Mouse (Mus musculus): Measurements from ENCODE around the gene Gtsf1l.
"Not testable (repeated sequence)": the region's sequence is repeated elsewhere in the genome, so short reads cannot be mapped to it uniquely, and the experiment has no call there.

Gene Gtsf1l

DNA sequence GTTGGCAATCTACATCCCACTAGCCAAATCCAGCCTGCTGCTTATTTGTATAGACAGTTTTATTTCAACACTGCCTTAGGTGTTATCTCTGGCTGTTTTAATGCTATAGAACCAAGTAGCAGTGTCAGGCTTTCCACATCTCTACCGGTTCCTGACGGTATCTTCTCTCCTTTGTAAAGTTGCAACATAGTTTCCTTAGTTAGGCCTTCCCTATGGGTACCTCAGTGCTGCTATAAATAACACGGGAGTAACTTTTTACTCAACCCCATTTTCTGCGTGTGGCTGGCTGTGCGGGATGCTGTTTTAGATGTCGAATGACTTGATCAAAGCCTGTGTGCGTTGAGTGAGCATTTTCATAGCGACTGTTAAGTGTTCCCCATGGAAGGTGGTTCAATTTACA, 1.1 kb downstream of the Gtsf1l start:
- DNase-seq (ENCODE audit: low spot score): no peak

DNA sequence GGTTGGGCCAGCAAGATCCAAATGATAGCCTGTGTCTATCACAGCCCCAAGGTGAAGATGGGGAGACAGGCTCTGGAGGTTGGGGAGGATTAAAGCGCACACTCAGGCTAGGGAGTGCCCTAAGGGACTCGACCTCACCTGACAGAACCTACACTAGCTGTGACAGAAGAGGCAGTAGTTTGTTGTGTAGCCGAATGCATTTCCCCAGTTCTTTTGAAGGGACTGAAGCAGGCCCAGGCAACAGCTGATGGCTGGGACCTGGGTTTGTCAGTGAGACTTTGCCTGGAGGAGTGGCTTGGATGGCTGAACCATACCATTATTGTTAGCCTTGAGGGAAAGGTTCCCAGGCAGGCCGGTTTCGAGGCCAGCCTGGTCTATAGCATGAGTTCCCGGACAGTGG, 2.6 kb downstream of the Gtsf1l start:
- DNase-seq (ENCODE audit: low spot score): no peak

DNA sequence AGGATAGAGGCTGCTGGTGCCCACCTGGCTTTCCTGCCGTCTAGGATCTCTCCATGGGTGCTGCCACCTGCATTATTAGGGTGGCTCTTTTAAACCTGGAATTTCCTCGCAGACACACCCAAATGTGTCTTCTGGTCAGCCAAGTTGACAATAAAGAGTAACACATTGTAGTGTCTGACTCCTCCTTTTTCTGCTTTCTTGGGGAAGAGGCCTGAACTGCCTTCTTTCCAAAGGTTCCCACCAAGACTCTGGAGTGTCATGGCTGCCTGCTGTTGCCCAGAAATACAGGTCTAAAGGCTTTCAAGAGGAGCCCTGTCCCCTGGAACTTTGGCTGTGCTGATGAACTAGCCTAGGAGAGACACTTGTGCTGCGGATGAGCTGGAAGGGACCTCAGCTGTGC, 3.1 kb downstream of the Gtsf1l start:
- no peak for DNase-seq (ENCODE audit: low spot score)

DNA sequence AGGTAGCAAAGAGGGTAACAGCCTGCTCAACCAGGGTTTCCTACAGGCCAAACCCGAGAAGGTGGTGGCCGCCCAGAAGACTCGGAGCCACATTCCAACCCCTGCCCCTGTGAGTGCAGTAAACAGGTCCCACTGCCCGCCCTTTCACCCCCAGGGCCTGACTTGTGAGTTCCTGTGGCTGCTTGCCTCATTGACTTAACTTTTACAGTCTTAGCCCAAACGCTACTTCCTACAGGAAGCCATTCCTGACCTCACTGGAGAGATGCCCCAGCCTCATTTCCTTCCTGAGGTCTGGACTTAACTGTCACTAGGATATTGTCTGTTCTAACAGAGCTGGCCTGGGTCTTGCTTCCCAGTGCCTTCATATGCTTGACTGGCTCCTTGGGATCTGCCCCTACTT, 5.1 kb downstream of the Gtsf1l start:
- no peak for DNase-seq (ENCODE audit: low spot score)

DNA sequence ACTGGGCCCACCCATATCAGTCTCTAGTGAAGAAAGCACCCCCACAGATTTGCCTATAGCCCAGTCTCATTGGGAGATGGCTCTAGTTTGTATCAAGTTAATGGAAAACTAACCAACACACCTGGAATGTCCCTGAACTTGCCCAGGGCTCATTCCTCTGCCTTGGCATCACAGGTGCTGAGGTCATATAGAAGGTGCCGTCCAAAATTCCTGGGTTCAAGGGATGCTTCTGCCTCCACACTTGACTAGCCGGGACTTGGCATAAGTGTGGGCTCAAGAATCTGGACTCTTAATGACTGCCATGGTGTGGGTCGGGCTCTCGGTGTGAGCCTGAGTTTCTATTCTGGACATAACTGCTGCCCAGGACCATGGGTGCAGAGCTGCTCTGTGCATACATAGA, 8.6 kb downstream of the Gtsf1l start:
- no peak for DNase-seq (ENCODE audit: low spot score)

DNA sequence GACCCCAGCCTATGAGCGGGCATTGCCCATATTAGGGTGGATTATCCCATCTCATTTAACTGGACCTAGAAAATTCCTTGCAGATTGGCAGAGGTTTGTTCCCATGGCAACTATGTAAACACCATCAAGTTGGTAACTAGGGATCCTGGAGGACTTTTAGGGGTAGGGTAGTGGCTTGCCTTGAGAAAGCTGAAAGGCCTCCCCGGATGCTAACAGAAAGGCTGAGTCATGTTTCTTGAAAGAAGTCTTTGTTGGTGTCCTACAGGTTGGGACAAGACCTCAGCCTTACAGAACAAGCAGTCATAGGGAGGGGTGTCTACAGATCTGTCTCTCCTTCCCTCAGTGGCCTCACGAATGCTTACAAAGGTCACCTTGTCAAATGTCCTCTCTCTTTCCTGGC, 12.4 kb downstream of the Gtsf1l start:
- no peak for DNase-seq (ENCODE audit: low spot score)

DNA sequence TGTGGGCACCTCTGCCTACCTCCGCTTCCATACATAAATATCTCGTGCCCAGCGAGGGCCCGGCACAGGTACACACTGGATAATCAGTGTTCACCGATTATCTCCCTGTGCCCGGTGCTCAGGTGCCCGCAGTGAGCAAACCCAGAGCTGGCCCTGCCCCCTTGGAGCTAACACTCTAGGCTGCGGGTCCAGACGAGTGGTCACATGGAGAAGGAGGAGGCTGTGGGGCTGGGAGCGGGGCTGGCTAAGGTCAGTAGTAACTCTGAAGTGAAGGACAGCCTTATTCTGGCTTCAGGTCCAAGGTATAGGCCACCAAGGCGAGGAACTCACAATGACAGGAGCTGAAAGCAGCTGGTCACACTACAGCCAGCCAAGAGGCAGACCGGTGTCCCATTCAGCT, 12.8 kb downstream of the Gtsf1l start:
- DNase-seq (ENCODE audit: low spot score): no peak

DNA sequence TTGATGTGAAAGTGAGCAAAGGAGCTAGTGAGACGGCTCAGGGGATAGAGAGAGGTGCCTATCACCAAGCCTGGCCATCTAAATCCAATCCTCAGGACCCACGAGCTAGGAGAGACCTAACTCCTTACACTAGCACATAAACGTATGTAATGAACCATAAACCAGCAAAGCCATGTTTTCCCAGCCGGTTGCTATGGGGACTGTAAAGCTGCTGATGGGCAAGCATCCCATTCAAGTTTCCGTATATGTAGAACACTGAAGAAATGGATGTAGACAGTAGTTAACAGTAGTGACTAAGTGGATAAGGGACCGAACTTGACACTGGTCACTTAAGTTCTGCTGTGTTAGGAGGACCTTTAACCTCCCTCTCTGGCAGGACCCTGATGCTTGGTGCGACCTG, 13.6 kb downstream of the Gtsf1l start:
- no peak for DNase-seq (ENCODE audit: low spot score)

DNA sequence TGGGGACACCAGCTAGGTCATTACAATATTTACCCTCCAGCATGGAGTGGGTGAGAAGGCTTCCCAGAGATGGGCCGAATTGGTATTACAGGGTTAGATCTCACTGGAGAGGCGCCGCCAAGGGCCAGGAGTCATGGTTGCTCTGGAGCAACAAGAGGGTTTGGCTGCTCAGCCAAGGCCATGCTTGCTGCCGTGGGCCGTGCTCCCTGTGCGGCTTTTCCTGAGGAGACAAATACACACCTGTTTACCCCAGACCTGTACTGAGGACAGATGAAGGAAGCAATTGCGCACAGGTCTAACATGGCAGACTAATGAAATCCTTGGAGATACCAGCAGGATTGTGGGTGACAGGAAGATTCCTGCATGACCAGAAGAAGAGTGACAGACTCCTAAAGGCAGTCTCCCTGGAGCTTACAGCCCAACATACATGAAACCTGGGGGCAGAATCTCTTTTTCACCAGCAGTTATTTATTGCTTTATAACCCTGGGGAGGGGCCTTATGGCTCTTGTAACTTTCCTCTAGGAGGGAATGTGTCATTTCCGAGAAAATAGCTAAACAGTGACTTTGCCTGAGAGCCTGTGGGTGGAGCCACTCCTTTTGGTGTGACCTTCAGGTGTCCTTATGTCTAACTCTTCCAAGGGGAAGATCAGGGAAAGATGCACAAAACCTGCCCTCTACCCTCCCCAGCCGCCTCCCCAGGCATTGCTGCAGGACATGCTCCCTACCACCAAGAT, 14.5 kb downstream of the Gtsf1l start:
- DNase-seq (ENCODE audit: low spot score): peak; percentile 66

DNA sequence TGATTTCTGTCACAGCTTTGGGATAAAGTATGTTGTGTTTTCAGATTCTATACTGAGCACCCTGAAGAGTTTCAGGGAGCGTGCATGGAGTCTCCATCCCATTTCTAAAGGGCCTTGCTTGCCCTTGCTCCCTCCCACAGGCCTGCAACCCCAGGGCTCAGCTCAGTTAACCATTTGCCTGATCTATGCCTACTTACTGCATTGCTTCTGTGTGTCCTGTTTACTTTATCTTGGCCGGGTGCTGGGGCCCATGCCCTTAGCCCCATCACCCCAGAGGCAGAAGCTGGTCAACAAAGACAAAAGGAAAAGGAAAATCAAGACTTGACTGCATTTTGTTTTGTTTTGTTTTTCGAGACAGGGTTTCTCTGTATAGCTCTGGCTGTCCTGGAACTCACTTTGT, 16.1 kb downstream of the Gtsf1l start:
- DNase-seq (ENCODE audit: low spot score): peak; percentile 39

DNA sequence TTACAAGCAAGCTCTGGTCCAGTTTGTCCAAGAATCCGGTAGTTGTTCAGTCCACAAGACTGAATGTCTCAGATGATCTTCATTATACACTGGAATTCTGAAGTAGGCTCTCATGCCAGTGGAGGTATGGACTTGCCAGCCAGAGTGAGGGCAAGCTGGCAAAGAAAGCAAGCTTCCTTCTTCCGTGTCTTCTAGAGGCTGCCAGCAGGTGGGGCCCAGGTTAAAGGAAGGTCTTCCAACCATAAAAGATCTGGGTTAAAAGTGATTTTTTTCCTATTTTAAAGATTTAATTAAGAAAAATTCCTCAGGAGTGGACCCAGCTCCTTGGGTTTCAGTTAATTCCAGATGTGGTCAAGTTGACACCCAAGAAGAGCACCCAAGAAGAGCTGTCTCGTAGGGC, 17.4 kb downstream of the Gtsf1l start:
- no peak for DNase-seq (ENCODE audit: low spot score)

DNA sequence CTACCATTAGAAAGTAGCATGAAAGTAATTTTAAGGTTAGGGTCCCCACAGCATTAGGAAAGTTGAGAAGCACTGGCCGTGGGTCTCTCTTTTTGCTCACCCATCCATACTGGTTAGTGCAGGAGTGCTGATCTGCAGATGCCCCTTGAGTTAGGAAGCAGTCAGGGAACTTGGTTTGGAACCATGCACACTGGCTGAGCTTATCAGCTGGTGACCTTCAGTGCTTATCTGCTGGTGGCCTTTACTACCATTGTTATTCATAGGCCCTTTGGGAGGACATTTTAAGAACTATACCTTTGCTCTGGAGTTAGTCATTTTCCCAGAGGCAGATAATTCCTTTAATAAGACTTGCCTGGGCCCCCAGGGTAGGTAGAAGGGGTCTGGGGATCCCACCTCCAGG, 20.4 kb downstream of the Gtsf1l start:
- DNase-seq (ENCODE audit: low spot score): no peak

DNA sequence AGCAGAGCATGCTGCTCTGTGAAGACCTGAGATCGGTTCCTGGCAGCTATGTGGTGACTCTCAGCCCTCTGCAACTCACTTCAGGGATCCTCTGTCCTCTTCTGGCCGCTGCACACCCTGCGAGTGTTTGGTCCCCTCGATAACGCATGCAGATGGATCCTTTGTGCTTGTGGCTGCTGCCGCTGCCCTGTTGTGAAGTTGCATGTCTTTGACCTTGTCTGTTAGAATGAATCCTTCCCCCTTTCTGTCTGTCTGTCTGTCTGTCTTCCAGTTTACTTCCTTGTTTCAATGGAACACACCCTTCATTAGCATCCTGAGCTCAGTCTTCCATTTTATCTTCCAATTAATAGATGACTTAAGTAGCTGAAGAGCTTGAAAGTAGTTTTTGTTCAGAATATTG, 21.3 kb downstream of the Gtsf1l start:
- no peak for DNase-seq (ENCODE audit: low spot score)

DNA sequence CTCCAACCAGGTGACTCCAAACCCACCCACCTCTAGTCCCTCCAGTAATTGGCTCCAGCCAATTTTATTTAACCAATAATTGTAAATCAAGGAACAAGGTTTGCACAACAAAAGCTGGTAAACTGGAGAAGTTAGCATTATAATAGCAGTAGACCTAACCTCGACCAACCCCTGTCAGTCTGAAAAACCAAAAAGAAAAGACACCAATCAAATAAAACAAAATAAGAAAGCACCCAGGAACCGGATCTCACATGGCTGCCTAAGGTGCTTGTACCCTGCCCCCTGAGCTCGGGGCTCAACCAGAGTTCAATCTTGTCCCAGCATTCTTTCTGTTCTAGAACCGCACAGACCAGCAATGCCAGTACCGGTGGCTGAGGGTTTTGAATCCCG, 25.5 kb downstream of the Gtsf1l start:
- DNase-seq (ENCODE audit: low spot score): no peak

DNA sequence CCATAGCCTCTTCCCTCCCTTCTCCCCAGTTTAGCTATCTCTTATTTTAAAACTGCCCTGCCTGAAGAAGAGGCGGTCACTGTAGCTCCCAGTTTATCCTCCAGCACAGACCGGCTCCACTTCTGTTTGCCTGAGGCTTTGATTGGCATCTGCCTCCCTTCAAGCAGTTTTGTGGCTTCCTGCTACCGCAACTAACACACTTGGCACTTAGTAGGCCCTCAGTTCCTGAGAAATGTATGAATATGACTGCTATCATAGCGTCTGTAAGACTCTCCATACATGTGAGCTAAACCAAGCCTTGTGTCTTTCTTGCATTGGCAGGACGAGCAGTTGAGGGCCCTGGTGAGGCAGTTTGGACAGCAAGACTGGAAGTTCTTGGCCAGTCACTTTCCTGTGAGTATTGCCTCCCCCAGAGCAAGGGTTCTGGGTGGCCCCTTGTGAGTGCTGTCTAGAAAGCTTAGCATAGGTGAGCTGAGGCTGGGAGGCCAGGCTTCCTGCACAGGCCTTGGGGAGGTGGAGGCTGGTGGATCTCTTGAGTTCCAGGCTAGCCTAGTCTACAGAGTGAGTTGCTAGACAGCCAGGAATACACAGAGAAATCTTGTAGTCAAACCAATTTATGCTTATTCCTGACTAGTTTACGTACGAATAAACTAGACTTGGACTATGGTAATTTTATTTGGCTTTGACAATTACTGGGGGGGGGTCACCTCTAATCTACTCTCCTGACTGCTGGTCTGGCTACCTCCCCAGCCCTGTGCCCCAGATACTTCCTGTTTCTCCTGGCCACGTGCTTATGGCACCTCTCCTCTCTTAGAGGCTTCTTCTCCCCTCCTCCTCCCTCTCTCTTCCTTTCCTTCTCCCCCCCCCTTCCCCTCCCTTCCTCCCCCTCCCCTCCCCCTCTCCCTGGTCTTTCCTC, 26.2 kb downstream of the Gtsf1l start:
- DNase-seq (ENCODE audit: low spot score): no peak

DNA sequence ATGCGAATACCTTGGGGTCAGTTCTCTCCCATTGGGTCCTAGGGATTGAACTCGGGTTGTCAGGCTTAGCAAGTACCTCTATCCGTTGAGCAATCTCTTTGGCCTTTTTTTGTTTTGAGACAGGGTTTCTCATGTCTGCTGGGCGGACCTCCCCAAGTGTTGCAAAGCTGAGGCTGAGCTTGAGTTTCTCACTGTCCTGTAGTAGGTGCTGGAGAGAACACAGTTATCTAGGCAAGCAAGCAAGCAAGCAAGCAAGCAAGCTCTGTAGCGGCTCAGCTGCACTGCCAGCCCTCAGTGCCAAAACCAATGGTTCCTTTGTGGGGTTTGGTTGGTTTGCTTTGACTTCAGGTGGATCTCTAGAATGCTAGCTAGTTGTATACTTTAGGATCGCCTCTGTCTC, 27.0 kb downstream of the Gtsf1l start:
- DNase-seq (ENCODE audit: low spot score): no peak

DNA sequence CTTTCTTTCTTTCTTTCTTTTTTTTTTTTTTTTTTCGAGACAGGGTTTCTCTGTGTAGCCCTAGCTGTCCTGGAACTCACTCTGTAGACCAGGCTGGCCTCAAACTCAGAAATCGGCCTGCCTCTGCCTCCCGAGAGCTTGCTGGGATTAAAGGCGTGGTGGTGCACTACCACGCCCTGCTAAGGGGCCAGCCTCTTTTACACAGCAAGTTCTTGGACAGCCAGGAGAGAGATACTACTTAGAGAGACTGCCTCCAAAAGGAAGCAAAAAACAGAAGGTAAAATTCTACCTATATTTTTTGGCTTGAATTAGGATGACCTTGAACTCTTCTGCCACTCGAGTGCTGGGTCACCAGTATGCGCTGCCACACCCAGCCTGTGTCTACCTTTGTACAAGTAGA, 28.7 kb downstream of the Gtsf1l start:
- DNase-seq (ENCODE audit: low spot score): not testable (repeated sequence)

DNA sequence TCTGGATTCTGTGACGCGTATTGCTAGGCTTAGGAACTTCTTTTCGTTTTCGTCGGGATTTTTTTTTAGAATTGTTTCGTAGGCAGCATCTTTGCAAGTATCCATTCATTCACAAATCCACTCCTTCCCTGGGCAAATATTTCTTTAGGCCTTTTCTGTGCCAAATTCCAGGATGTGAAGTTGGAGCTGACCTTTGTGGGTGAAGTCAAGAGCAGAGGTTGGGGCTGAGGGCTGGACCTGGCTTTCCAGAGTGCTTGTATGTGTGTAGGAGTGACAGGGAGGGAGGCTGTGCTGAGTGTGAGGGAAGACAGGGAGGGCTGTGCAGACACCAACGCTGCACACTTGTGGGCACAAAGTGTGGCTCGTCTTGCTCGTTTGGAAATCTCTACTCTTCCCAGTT, 31.1 kb downstream of the Gtsf1l start:
- DNase-seq (ENCODE audit: low spot score): no peak

DNA sequence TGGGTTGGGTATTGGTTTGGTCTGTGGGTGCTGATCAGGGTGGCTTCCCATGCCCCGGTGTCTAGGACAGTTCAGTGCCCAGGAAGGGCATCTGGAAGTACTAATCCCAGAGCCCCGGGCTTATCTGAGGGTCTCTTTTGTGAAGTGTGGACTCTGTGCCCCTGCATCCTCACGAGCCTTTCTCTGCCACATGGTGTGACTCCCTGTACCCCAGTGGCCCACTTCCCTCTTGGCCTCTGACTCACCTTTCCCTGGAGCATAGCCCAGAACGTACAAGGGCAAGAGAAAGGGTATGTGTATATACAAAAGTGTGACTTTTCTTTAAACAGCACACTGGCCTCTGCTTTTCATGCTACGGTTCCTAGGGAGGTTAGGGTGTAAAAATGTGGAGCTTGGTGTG, 31.9 kb downstream of the Gtsf1l start:
- DNase-seq (ENCODE audit: low spot score): no peak

DNA sequence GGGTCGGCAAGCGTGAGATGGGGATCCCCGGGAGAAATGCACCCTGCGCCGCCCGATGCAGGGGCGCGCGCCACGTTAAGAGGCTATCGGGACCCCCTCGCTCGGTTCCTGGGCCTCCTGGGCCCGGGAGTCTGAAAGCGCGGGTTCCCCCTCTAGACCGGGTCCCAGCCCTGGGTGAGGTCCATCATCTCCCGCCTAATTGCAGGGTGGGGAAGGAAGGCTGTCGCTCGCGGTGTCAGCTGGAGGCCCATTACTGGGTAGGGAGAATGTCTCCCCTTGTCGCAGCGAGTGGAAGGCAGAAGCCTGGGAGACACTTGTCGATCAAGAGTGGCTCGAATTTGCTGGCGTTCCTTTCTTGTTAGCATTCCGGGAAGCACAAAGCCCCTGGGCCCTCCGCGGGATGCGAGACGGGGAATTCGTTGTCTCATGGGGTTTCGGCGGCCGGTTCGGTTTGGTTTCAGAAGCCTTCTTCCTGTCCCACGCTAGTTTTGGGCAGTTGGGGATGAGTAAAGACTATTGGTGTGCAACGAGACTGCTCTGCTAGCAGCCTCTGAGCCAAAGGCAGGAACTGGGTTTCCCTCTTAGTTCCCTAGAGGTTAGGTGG, 32.7 kb downstream of the Gtsf1l start:
- no peak for DNase-seq (ENCODE audit: low spot score)

DNA sequence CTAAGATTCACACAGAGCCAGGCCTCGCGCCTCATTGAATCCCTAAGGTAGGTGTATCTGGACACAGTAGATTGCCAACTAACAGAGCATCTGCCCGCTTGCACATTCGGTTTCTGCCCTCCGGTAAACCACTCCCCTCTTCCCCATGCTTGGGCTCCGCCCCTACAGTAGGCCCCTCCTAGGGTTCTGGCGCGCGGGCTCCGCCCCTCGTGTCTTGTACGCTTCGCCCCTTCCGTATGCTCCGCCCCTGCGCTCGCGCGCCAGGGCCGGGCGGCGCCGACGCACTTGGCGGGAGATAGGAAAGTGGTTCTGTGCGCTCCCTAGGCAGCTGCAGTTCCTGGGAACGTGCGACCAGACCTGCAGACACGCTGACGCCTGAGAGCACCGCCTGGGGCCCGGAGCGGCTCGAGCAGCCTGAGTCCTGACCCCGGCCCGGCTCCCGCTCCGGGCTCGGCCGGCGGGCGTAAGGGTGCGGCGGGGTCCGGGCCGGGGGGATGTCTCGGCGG, 33.3 kb downstream of the Gtsf1l start, which contains the start of gene Mybl2:
Gene Mybl2, plus strand, starts transcription at position 353 of the 506 bp plus-strand sequence.
- peak; percentile 95 for DNase-seq (ENCODE audit: low spot score)

DNA sequence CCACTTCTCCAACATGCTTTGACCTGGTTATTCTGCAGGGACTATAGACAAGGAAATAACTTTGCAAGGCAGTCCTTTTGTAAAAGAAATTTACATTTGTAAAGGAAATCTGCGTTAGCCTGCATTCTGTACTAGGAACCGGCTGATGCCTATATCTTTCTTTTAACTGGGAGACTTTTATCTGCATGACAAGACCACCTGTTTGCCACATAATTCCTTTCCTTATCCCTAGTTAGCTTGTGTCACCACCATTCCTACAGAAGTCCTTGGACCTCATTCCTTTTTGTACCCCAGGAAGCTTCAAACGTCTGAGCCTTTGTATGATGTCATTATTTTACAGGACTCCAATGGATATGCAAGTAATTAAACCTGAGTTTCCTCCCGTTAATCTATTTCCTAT, 34.8 kb downstream of the Gtsf1l start:
- no peak for DNase-seq (ENCODE audit: low spot score)

DNA sequence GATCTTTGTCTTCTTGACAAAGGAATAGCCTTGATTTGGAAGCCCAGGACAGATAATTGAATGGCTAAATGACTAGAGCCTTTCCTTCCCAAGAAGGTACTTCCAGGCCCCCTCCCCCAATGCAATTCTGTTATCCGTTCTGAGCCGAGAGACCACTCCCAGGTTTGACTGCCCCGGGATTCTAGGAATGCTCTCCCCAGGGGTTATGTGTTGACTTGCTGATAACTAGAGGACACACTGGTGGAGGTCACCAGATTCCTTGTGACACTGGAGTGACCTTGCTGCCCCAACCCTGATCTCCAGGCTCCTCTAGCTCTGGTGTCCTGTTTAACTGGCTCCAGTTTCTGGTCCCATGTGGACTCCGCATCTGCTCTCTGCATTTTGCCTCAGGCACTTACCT, 35.6 kb downstream of the Gtsf1l start:
- DNase-seq (ENCODE audit: low spot score): peak; percentile 82

Data from yolk sac, embryonic 10.5 days (tissue).